Mouse (Mus musculus) 416B (cell line): ENCODE results near the gene Scyl1.

Source experiments
- DNase-seq: peaks from one replicate; pipeline ENCODE4 v3.0.0; 2011; ENCODE audit warnings: low read depth

Scyl1 gene

GRCm38 (mm10) chr19:5742241-5742641 lies 29.0 kb downstream of the Scyl1 start:
- no peak for DNase-seq

DNA sequence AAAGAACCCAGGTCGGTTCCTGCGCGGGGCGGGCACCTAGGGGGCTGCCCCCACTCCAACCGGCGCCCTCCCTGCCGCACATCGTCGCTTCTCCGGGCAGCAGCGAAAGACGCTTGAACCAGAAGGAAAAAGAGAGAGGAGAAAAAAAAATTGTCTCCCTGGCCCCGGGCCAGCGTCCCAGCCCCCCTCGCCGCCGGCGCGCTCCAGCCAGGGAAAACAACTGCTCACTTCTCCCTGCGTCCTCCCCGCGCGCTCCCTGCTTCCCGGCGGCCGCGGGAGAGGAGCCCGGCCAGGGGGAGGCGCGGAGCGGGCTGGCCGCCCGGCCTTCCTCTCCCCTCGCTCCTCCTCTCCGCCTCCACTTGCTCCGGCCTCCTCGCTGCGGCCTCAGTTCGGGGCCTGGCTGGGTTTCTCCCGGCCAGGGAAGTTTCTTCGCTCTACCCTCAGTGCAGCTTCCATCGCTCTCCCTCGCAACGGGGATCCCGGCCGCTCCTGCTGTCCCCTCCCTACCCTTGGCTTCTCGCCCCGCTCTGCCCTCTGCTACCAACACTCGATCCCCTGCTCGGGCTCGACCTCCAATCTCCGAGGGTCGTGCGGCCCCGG lies 29.5 kb downstream of the Scyl1 start:
- peak; percentile 21 for DNase-seq

GRCm38 (mm10) chr19:5740320-5741317 lies 30.6 kb downstream of the Scyl1 start, which contains the start of gene Ltbp3:
Ltbp3 (plus strand) TSS chr19:5740904.
- no peak for DNase-seq

DNA sequence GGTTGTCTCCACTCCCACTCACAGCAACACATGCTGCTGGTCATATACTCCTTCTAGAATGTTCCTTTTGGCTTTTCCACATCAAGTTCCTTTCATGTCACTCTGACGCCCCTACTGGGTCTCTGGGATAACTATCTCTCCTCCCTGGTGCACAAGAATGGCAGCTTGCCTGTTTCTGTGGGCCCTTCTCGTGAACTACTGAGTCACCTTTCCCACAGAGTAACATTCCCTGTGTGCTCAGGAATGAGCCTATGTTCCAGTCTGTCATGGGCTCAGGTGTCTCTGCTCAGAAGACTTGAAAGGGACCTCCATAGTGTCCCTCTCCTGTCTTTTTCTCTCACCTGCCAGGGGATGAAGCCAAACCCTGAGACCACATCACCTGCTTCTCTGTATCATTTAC lies 31.8 kb downstream of the Scyl1 start:
- no peak for DNase-seq

- no peak for DNase-seq
Observed at GRCm38 (mm10) chr19:5734325-5734724, 36.9 kb downstream of the Scyl1 start.

- peak; percentile 98 for DNase-seq
Observed at GRCm38 (mm10) chr19:5731264-5731978, 39.8 kb downstream of the Scyl1 start.

DNA sequence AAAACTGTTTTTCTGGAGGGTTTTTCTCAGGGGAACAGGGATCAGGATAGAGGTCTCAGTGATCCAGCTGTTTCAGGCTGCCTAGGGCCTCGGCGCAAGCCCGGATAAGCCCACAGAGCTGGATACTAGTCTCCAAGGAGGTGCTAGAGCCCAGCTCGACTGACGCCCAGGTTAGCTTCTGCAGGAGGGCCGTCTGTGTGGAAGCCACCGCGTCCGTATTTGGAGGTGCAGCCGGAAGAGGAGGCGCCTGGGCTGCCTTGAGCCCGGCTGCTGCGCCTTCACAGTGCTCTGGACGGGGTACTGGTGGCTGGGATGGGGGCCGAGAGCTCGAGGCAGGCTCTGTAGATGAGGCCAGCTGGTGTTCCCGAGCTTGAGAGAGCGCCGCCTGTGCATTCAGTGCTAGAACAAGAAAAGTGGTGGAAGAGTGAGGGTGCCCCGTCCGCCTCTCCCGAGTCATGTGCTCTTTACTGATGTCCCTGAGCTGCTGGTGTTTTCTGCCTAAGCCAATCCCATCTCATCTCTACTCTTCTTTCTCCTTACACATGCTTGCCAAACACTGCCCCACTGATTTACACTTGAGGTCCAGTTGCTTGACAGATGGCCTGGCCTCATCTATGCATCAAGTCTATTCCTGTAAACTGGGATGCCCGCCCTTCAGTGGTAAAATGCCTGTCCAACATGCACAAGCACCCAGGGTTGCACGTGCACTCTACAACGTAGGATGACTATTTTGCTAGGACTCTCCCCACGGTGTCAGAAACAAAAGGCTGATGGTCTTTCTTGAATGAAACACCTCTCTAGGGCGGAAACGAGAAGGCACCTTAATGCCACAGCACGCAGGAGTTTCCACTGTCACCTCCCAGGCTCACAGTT lies 40.7 kb downstream of the Scyl1 start:
- no peak for DNase-seq

GRCm38 (mm10) chr19:5729444-5729815 lies 41.8 kb downstream of the Scyl1 start, which contains the start of gene Fam89b:
Fam89b (minus strand) TSS chr19:5729653.
- DNase-seq: peak; percentile 82

DNA sequence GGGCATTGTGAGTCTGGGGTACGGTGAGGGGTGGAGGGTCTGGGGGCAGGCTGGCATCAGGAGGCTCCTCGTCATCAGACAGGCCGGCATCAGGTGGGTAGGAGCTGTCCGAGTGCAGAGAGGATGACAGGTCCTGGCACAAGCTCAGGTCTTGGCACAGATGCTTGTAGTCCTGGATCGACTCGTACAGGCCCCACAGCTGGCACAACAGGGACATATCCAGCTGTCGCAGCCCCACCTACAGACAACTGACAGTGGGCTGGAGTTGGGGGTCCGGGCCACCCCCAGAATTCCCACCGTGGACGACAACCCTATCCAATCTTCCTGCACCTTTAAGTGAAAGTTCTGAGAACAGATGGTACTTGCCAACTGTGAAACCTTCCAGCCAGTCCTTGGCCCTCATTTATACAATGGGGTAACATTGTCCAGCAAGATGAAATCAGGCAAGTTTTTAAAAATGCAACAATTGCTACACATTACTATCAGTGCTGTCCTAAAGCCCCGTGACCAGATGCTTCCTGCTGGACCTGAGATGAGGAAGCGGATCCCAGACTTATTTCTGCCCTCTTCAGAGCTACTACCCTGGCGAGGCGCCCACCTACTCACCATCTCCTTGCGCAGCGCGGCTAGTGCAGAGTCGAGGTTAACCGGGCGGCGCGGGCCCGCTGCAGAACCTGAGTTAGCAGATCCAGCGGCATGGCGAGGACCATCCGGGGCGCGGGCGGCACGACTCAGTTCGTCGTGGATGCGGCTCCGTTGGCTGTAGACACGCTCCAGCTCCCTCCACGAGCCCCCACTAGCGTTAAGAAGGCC lies 42.4 kb downstream of the Scyl1 start:
- peak; percentile 38 for DNase-seq

DNA sequence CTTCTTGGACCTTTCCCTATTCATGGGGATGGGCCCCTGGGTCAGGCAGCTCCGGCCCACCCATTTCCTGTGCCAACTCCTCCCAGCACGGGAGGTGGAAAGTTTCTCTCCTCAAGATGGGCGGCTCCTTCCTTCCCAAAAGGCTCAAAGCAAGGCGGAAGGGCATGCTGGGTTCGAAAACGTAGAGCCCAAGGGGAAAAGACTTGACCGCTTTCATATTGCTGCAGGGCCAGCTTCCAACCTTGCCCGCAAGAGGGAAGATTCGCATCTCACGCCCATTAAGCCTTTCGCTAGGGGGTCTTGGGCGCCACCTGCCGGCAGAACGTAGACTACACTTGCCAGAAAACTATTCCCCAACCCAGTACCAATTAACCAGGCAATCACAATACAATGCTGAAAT lies 43.5 kb downstream of the Scyl1 start:
- DNase-seq: peak; percentile 91

- DNase-seq: peak; percentile 76
Observed at GRCm38 (mm10) chr19:5726961-5727578, 44.1 kb downstream of the Scyl1 start.

GRCm38 (mm10) chr19:5725767-5726515 lies 45.3 kb downstream of the Scyl1 start, which contains the start of gene Ehbp1l1:
Ehbp1l1 (minus strand) TSS chr19:5726317.
- peak; percentile 76 for DNase-seq

- DNase-seq: peak; percentile 68
Observed at GRCm38 (mm10) chr19:5725029-5725707, 46.1 kb downstream of the Scyl1 start.

- peak; percentile 99 for DNase-seq
Observed at GRCm38 (mm10) chr19:5724549-5724941, 46.7 kb downstream of the Scyl1 start.

- DNase-seq: no peak
Observed at GRCm38 (mm10) chr19:5723934-5724548, 47.2 kb downstream of the Scyl1 start.

DNA sequence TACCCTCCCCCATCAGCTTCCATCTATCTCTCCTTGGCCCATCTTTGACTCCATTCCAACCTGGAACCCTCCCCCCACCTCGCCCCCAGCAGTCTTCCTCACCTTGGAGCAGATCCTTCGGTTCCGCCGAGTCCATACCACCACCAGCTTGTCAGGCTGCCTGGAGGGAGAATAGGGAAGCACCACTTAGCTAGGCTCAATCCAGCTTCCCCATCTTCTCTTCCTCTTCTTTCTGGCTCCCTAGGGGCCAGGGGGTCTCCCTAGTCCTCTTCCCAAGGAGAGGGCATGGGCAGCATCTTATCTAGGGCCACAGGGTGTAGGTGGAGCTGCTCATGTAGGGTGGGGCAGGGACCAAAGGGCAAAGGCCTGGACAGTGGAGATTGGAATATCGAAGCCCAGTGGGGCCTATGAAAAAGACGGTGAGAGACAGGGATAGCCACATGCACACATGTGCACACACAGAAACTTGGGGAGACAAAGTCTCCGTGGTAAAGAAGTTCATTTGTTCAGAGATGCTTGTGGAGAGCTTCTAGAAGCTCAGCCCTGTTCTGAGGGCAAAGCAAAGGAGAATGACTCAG lies 48.3 kb downstream of the Scyl1 start:
- DNase-seq: no peak

- DNase-seq: no peak
Observed at GRCm38 (mm10) chr19:5721233-5721632, 50.0 kb downstream of the Scyl1 start.

DNA sequence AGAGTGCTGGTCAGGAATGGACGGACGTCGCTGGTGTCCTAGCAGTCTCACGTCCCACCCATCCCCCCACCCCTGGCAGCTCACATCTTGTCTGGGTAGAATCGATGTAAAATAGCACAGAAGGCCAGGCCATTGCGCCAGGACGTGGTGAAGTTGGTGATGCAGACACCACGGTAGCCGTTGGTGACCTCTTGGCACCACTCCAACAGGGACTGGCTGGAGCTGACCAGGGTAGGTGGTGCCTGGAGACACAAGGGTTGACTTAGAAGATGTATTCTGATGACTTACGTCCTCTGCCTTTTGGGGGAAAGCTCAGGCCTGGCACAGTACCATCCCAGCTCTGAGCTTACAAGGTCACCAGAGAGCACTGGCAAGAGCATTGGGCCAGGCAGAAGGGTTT lies 54.3 kb downstream of the Scyl1 start:
- peak; percentile 64 for DNase-seq
